Comparison of ENCODE assay signal across 22 mouse cellular contexts in the genomic region with DNA sequence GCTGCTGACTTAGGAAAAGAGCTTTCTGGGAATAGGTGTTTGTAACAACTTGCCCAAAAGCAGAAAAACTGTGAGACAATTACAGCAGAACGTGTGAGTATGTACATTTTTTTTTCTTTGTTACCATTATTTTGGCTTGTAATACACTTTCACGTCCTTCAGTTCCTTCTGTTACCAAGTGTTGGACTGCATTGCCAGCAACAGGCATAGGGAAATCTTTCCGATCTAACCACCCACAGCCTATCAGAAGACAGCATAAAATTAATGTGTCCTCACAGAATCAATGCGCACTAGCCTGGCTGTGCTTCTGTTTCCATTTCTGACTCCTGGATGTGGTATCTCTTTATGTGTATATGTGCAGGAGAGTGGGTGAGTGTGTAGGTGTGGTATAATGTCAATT.
DNase-seq lines count a peak whose midpoint lies in the region; ATAC-seq and TF ChIP-seq lines count a peak whose summit lies in the region.
"Had no signal": no experiment of that assay in that cellular context is flagged by ENCODE, and none has a peak within 500 bp of the region (broad histone marks: within the 10 kb centered on the region; RNA-seq: fewer than 3 reads in every experiment).

No protein-coding gene starts in this region.

- H3K9me3 ChIP-seq in megakaryocyte, embryonic 14.5 days, result no peaks in the 10 kb centered on the region
- no peaks in the 10 kb centered on the region for H3K9me3 ChIP-seq in stomach, postnatal 0 days (ENCODE audit: control insufficient read depth, low read length)
- H3K9me3 ChIP-seq: embryonic facial prominence, embryonic 15.5 days; forebrain, embryonic 12.5 days; heart, embryonic 12.5 days; hindbrain, embryonic 10.5 days; intestine, embryonic 15.5 days had no signal

- no peaks in the 10 kb centered on the region for H3K27me3 ChIP-seq in megakaryocyte, embryonic 14.5 days (replicated peaks)
- no peaks in the 10 kb centered on the region for H3K27me3 ChIP-seq in stomach, postnatal 0 days (ENCODE audit: control insufficient read depth, insufficient read depth, low read length)
- H3K27me3 ChIP-seq: embryonic facial prominence, embryonic 15.5 days; forebrain, embryonic 12.5 days; heart, embryonic 12.5 days; intestine, embryonic 15.5 days had no signal

- TF ChIP-seq EP300 in stomach, postnatal 0 days (optimal IDR thresholded peaks at IDR 0.05), result no peak

- 51% methylated on average over 4 of the region's 4 CpGs for WGBS in stomach, postnatal 0 days

- no peak for TF ChIP-seq CTCF in stomach, postnatal 0 days (IDR thresholded peaks at IDR 0.05; ENCODE audit: low read depth)

- no peak for DNase-seq in frontal cortex, adult 2 months (ENCODE audit: extremely low spot score in 1 of 2, low spot score in 1 of 2)
- no peak for DNase-seq in stomach, postnatal 0 days (ENCODE audit: low spot score)
- no peak for DNase-seq in urinary bladder, postnatal 4 days (ENCODE audit: low spot score in 2 of 2)
- no peak for DNase-seq in urinary bladder, postnatal 36 days (ENCODE audit: low spot score in 2 of 2)
- DNase-seq: adrenal gland, adult 8-10 months; adrenal gland, postnatal 36 days; cerebellum, adult 11-12 months; cerebellum, adult 9-10 months; embryo, embryonic 11 days; gastrocnemius, adult 2 months; gastrocnemius, postnatal 25 days had no signal

- H3K4me3 ChIP-seq in megakaryocyte, embryonic 14.5 days (replicated peaks), result peak overlapping the region; percentile 44
- H3K4me3 ChIP-seq in stomach, postnatal 0 days (ENCODE audit: low read depth, low read length), result no peak overlapping the region
- H3K4me3 ChIP-seq: embryonic facial prominence, embryonic 15.5 days; forebrain, embryonic 12.5 days; gastrocnemius, adult 2 months; heart, embryonic 12.5 days; hindbrain, embryonic 10.5 days; intestine, embryonic 15.5 days had no signal

- H3K4me2 ChIP-seq in stomach, postnatal 0 days (replicated peaks; ENCODE audit: low read depth), result no peak overlapping the region
- H3K4me2 ChIP-seq: embryonic facial prominence, embryonic 15.5 days; forebrain, embryonic 12.5 days; heart, embryonic 12.5 days; hindbrain, embryonic 14.5 days; intestine, embryonic 15.5 days had no signal

- ATAC-seq in frontal cortex, adult (ENCODE audit: low TSS enrichment), result peak; percentile 41; the same call in 1 of the 2 replicates
- no peak for ATAC-seq in megakaryocyte, adult 5-6 weeks (ENCODE audit: poor library complexity, severe bottlenecking)
- ATAC-seq in megakaryocyte progenitor cell, adult 5-6 weeks (replicated peaks; ENCODE audit: poor library complexity), result peak; percentile 55
- no peak for ATAC-seq in stomach, postnatal 0 days (ENCODE audit: low FRiP score, low TSS enrichment)
- ATAC-seq: forebrain, embryonic 16.5 days; intestine, embryonic 15.5 days had no signal

- peak overlapping the region; percentile 56; the same call in 1 of the 2 replicates for H3K27ac ChIP-seq in stomach, postnatal 0 days (replicated peaks)
- H3K27ac ChIP-seq: embryonic facial prominence, embryonic 15.5 days; forebrain, embryonic 12.5 days; gastrocnemius, adult 2 months; hindbrain, embryonic 10.5 days; hindbrain, embryonic 14.5 days; intestine, embryonic 15.5 days had no signal

- peaks cover 36% of the 10 kb centered on the region for H3K4me1 ChIP-seq in megakaryocyte, embryonic 14.5 days
- no peaks in the 10 kb centered on the region for H3K4me1 ChIP-seq in stomach, postnatal 0 days (replicated peaks; ENCODE audit: control insufficient read depth, insufficient read depth)
- H3K4me1 ChIP-seq: embryonic facial prominence, embryonic 15.5 days; forebrain, embryonic 12.5 days; hindbrain, embryonic 10.5 days; intestine, embryonic 15.5 days had no signal

- H3K36me3 ChIP-seq in megakaryocyte, embryonic 14.5 days (replicated peaks; ENCODE audit: low read length), result no peaks in the 10 kb centered on the region
- no peaks in the 10 kb centered on the region for H3K36me3 ChIP-seq in stomach, postnatal 0 days (ENCODE audit: control insufficient read depth, insufficient read depth, low read length)
- H3K36me3 ChIP-seq: embryonic facial prominence, embryonic 15.5 days; forebrain, embryonic 12.5 days; heart, embryonic 12.5 days; hindbrain, embryonic 10.5 days; intestine, embryonic 15.5 days had no signal

- no peak overlapping the region for H3K9ac ChIP-seq in stomach, postnatal 0 days (ENCODE audit: low read length)
- H3K9ac ChIP-seq: embryonic facial prominence, embryonic 15.5 days; forebrain, embryonic 12.5 days; heart, embryonic 12.5 days; hindbrain, embryonic 14.5 days; intestine, embryonic 15.5 days had no signal

Comparison
In these comparisons a context has a peak if more than half of its experiments do, and no peak if none do; other contexts are left out.
1. ATAC-seq: peak in frontal cortex, adult (single experiment) and megakaryocyte progenitor cell, adult 5-6 weeks (single experiment); none in megakaryocyte, adult 5-6 weeks (single experiment) and stomach, postnatal 0 days (single experiment).